Comparison of ENCODE assay signal across 8 mouse cellular contexts in genomic region chr11:101841998-101842772, GRCm38 (mm10). TPM values are rescaled to one million over a fixed set of nuclear protein-coding genes. Genes with fewer than 3 reads are reported as not detected.
DNase-seq lines count a peak whose midpoint lies in the region; ATAC-seq and TF ChIP-seq lines count a peak whose summit lies in the region.

No protein-coding gene starts in this region.

- no peak overlapping the region for H3K9ac ChIP-seq in midbrain, postnatal 0 days (replicated peaks; ENCODE audit: low read length, poor library complexity, severe bottlenecking)
- no peak overlapping the region for H3K9ac ChIP-seq in midbrain, embryonic 14.5 days (replicated peaks; ENCODE audit: low read length)
- no peak overlapping the region for H3K9ac ChIP-seq in embryonic facial prominence, embryonic 13.5 days
- no peak overlapping the region for H3K9ac ChIP-seq in kidney, embryonic 16.5 days (replicated peaks; ENCODE audit: low read length)
- no peak overlapping the region for H3K9ac ChIP-seq in stomach, embryonic 14.5 days (replicated peaks; ENCODE audit: low read depth, low read length)

- ATAC-seq in midbrain, postnatal 0 days (ENCODE audit: low FRiP score), result no peak
- ATAC-seq in midbrain, embryonic 14.5 days (ENCODE audit: low FRiP score, low TSS enrichment), result no peak
- 0 out of 2 replicates have a peak, but pooled peaks have one; percentile 72 for ATAC-seq in embryonic facial prominence, embryonic 13.5 days (ENCODE audit: insufficient number of reproducible peaks, insufficient read depth, low FRiP score, low TSS enrichment, low read depth)
- ATAC-seq in kidney, embryonic 16.5 days (ENCODE audit: low FRiP score, low TSS enrichment), result peak; percentile 88
- ATAC-seq in stomach, embryonic 14.5 days (ENCODE audit: insufficient number of reproducible peaks, insufficient read depth, low FRiP score, low read depth), result peak; percentile 57; the same call in 1 of the 2 replicates

- DNase-seq in midbrain, postnatal 0 days (ENCODE audit: low spot score), result peak; percentile 54
- DNase-seq in midbrain, embryonic 14.5 days, result no peak
- no peak for DNase-seq in urinary bladder, postnatal 10 days (ENCODE audit: low spot score)
- DNase-seq in spleen, adult 12 weeks (ENCODE audit: low spot score), result no peak
- DNase-seq in layer of hippocampus, postnatal 25 days (ENCODE audit: extremely low spot score in 1 of 2, low spot score in 1 of 2), result no peak

- H3K4me2 ChIP-seq in midbrain, postnatal 0 days (ENCODE audit: low read depth, low read length, poor library complexity, severe bottlenecking), result no peak overlapping the region
- no peak overlapping the region for H3K4me2 ChIP-seq in midbrain, embryonic 14.5 days (ENCODE audit: low read length)
- H3K4me2 ChIP-seq in embryonic facial prominence, embryonic 13.5 days, result no peak overlapping the region
- H3K4me2 ChIP-seq in kidney, embryonic 16.5 days (replicated peaks; ENCODE audit: low read depth, low read length), result no peak overlapping the region
- H3K4me2 ChIP-seq in stomach, embryonic 14.5 days (replicated peaks; ENCODE audit: low read depth, low read length), result no peak overlapping the region

- no peaks in the 10 kb centered on the region for H3K4me1 ChIP-seq in midbrain, postnatal 0 days (ENCODE audit: insufficient read depth, low read length)
- no peaks in the 10 kb centered on the region for H3K4me1 ChIP-seq in midbrain, embryonic 14.5 days (ENCODE audit: control insufficient read depth, insufficient read depth, low read length)
- H3K4me1 ChIP-seq in embryonic facial prominence, embryonic 13.5 days, result peaks cover 16% of the 10 kb centered on the region
- H3K4me1 ChIP-seq in kidney, embryonic 16.5 days (ENCODE audit: insufficient read depth, low read length), result peaks cover 5% of the 10 kb centered on the region; the same call in 1 of the 2 replicates
- peaks cover 4% of the 10 kb centered on the region; the same call in 1 of the 2 replicates for H3K4me1 ChIP-seq in stomach, embryonic 14.5 days (ENCODE audit: control insufficient read depth, insufficient read depth, low read length)

- no peaks in the 10 kb centered on the region for H3K9me3 ChIP-seq in midbrain, postnatal 0 days (ENCODE audit: low read length)
- no peaks in the 10 kb centered on the region for H3K9me3 ChIP-seq in midbrain, embryonic 14.5 days (ENCODE audit: control insufficient read depth, low read length)
- 0 out of 2 replicates have a peak, but pooled peaks cover 7% of the 10 kb centered on the region for H3K9me3 ChIP-seq in embryonic facial prominence, embryonic 13.5 days
- H3K9me3 ChIP-seq in kidney, embryonic 16.5 days (ENCODE audit: low read length), result peaks cover 2% of the 10 kb centered on the region; the same call in 1 of the 2 replicates
- no peaks in the 10 kb centered on the region for H3K9me3 ChIP-seq in stomach, embryonic 14.5 days (ENCODE audit: control insufficient read depth, low read depth, low read length)

- no peak overlapping the region for H3K4me3 ChIP-seq in midbrain, postnatal 0 days (ENCODE audit: low read depth, low read length)
- no peak overlapping the region for H3K4me3 ChIP-seq in midbrain, embryonic 14.5 days (replicated peaks; ENCODE audit: low read depth, low read length)
- H3K4me3 ChIP-seq in embryonic facial prominence, embryonic 13.5 days, result no peak overlapping the region
- H3K4me3 ChIP-seq in kidney, embryonic 16.5 days (ENCODE audit: low read length), result no peak overlapping the region
- no peak overlapping the region for H3K4me3 ChIP-seq in stomach, embryonic 14.5 days (ENCODE audit: low read depth, low read length)

- no peak for TF ChIP-seq CTCF in midbrain, postnatal 0 days (IDR thresholded peaks at IDR 0.05)

- H3K36me3 ChIP-seq in midbrain, postnatal 0 days (ENCODE audit: insufficient read depth, low read length), result no peaks in the 10 kb centered on the region
- H3K36me3 ChIP-seq in midbrain, embryonic 14.5 days (ENCODE audit: control insufficient read depth, insufficient read depth, low read length), result no peaks in the 10 kb centered on the region
- no peaks in the 10 kb centered on the region for H3K36me3 ChIP-seq in embryonic facial prominence, embryonic 13.5 days
- H3K36me3 ChIP-seq in kidney, embryonic 16.5 days (ENCODE audit: insufficient read depth, low read length), result no peaks in the 10 kb centered on the region
- no peaks in the 10 kb centered on the region for H3K36me3 ChIP-seq in stomach, embryonic 14.5 days (ENCODE audit: control insufficient read depth, insufficient read depth, low read length)

- H3K27ac ChIP-seq in midbrain, postnatal 0 days (ENCODE audit: low read depth, low read length), result no peak overlapping the region
- H3K27ac ChIP-seq in midbrain, embryonic 14.5 days (replicated peaks; ENCODE audit: low read depth, low read length), result no peak overlapping the region
- H3K27ac ChIP-seq in embryonic facial prominence, embryonic 13.5 days, result peak overlapping the region; percentile 88
- peak overlapping the region; percentile 81 for H3K27ac ChIP-seq in kidney, embryonic 16.5 days (ENCODE audit: low read length)
- H3K27ac ChIP-seq in stomach, embryonic 14.5 days (ENCODE audit: low read length), result peak overlapping the region; percentile 69; the same call in 1 of the 2 replicates

- 85% methylated on average over 15 of the region's 15 CpGs for WGBS in midbrain, postnatal 0 days
- WGBS in midbrain, embryonic 14.5 days, result 88% methylated on average over 15 of the region's 15 CpGs
- WGBS in embryonic facial prominence, embryonic 13.5 days, result 75% methylated on average over 15 of the region's 15 CpGs
- WGBS in kidney, embryonic 16.5 days, result 63% methylated on average over 15 of the region's 15 CpGs
- WGBS in stomach, embryonic 14.5 days, result 64% methylated on average over 15 of the region's 15 CpGs

- H3K27me3 ChIP-seq in midbrain, postnatal 0 days (ENCODE audit: insufficient read depth, low read length), result no peaks in the 10 kb centered on the region
- no peaks in the 10 kb centered on the region for H3K27me3 ChIP-seq in midbrain, embryonic 14.5 days (ENCODE audit: control insufficient read depth, insufficient read depth, low read length)
- no peaks in the 10 kb centered on the region for H3K27me3 ChIP-seq in embryonic facial prominence, embryonic 13.5 days
- H3K27me3 ChIP-seq in kidney, embryonic 16.5 days (ENCODE audit: insufficient read depth, low read length), result no peaks in the 10 kb centered on the region
- H3K27me3 ChIP-seq in stomach, embryonic 14.5 days (ENCODE audit: control insufficient read depth, insufficient read depth, low read length), result no peaks in the 10 kb centered on the region

RNA-seq across cellular contexts. Expression of gene Meox1, which starts 52.0 kb away (rescaled TPM):
- 0.66 and 1.0 TPM in 2 replicates for total RNA-seq in midbrain, postnatal 0 days (2014; rRNA removed)
- 0.83 and 1.2 TPM in 2 replicates for polyA plus RNA-seq in midbrain, postnatal 0 days (2015; fragmentation: Nextera tagmentation; extraction: Ambion mirVana)
- polyA plus RNA-seq in midbrain, embryonic 14.5 days (2014; fragmentation: Nextera tagmentation; extraction: Ambion mirVana), result 0.25 and 0.40 TPM in 2 replicates
- polyA plus RNA-seq in embryonic facial prominence, embryonic 13.5 days (2015; fragmentation: Nextera tagmentation; extraction: Ambion mirVana), result 4.3 and 6.3 TPM in 2 replicates
- 15.2 and 15.5 TPM in 2 replicates for polyA plus RNA-seq in kidney, embryonic 16.5 days (2015; fragmentation: Nextera tagmentation; extraction: Ambion mirVana)
- polyA plus RNA-seq in stomach, embryonic 14.5 days (2014; fragmentation: Nextera tagmentation; extraction: Ambion mirVana), result 5.2 and 5.6 TPM in 2 replicates
- 1 to 10 TPM in 1 of 2 experiments, under 1 TPM in 1; 0.85 to 1.0 TPM for total RNA-seq in layer of hippocampus, postnatal 25 days (2021)

RNA-seq across cellular contexts. Expression of gene Etv4, which starts 57.0 kb away (rescaled TPM):
- total RNA-seq in midbrain, postnatal 0 days (2014; rRNA removed), result 25.6 and 30.4 TPM in 2 replicates
- polyA plus RNA-seq in midbrain, postnatal 0 days (2015; fragmentation: Nextera tagmentation; extraction: Ambion mirVana), result 18.4 and 18.5 TPM in 2 replicates
- polyA plus RNA-seq in midbrain, embryonic 14.5 days (2014; fragmentation: Nextera tagmentation; extraction: Ambion mirVana), result 4.0 and 6.9 TPM in 2 replicates
- polyA plus RNA-seq in embryonic facial prominence, embryonic 13.5 days (2015; fragmentation: Nextera tagmentation; extraction: Ambion mirVana), result 11.1 and 13.2 TPM in 2 replicates
- 51.0 and 63.2 TPM in 2 replicates for polyA plus RNA-seq in kidney, embryonic 16.5 days (2015; fragmentation: Nextera tagmentation; extraction: Ambion mirVana)
- polyA plus RNA-seq in stomach, embryonic 14.5 days (2014; fragmentation: Nextera tagmentation; extraction: Ambion mirVana), result 8.7 and 9.1 TPM in 2 replicates
- total RNA-seq in layer of hippocampus, postnatal 25 days (2021), result 10 to 100 TPM; 14.9 to 18.3 TPM

Comparison
In these comparisons a context has a peak if more than half of its experiments do, and no peak if none do; other contexts are left out.
1. ATAC-seq: peak in embryonic facial prominence, embryonic 13.5 days (single experiment), kidney, embryonic 16.5 days (single experiment) and stomach, embryonic 14.5 days (single experiment); none in midbrain, postnatal 0 days (single experiment) and midbrain, embryonic 14.5 days (single experiment).
2. H3K27ac ChIP-seq: peak in embryonic facial prominence, embryonic 13.5 days (single experiment), kidney, embryonic 16.5 days (single experiment) and stomach, embryonic 14.5 days (single experiment); none in midbrain, postnatal 0 days (single experiment) and midbrain, embryonic 14.5 days (single experiment).